In genomic region chr1:77513411-77513941, GRCm38 (mm10) we compare ENCODE assay signal across 8 mouse cellular contexts. TPM values are rescaled to one million over a fixed set of nuclear protein-coding genes. Genes with fewer than 3 reads are reported as not detected.
A peak's percentile ranks its signal among the peaks of the same experiment; 100 is the strongest.
DNase-seq lines count a peak whose midpoint lies in the region; ATAC-seq lines count a peak whose summit lies in the region.

No protein-coding gene starts in this region.

- H3K9ac ChIP-seq in embryonic facial prominence, embryonic 14.5 days (ENCODE audit: low read depth, low read length) = peak overlapping the region; percentile 81
- no peak overlapping the region for H3K9ac ChIP-seq in liver, embryonic 12.5 days
- peak overlapping the region; percentile 62 for H3K9ac ChIP-seq in neural tube, embryonic 12.5 days

- DNase-seq in adrenal gland, adult (ENCODE audit: inconsistent age in 2 of 2, low spot score in 1 of 2) = peak; percentile 28 to 83
- DNase-seq in adrenal gland, postnatal 4 days (ENCODE audit: low spot score in 2 of 2) = no peak
- DNase-seq in embryonic facial prominence, embryonic 14.5 days (ENCODE audit: low spot score) = peak; percentile 87
- peak; percentile 64 to 77 for DNase-seq in heart, postnatal 10 days
- DNase-seq in kidney, postnatal 36 days = peak; percentile 66 to 76
- DNase-seq in T-cell, adult 2 months (ENCODE audit: low spot score) = no peak

- H3K27me3 ChIP-seq in embryonic facial prominence, embryonic 14.5 days (replicated peaks; ENCODE audit: control insufficient read depth, insufficient read depth, low read length) = no peaks in the 10 kb centered on the region
- peaks cover 70% of the 10 kb centered on the region for H3K27me3 ChIP-seq in liver, embryonic 12.5 days (replicated peaks)
- H3K27me3 ChIP-seq in neural tube, embryonic 12.5 days (replicated peaks) = no peaks in the 10 kb centered on the region

- H3K27ac ChIP-seq in embryonic facial prominence, embryonic 14.5 days (replicated peaks; ENCODE audit: low read depth, low read length) = peak overlapping the region; percentile 89
- no peak overlapping the region for H3K27ac ChIP-seq in liver, embryonic 12.5 days
- H3K27ac ChIP-seq in neural tube, embryonic 12.5 days = peak overlapping the region; percentile 66; the same call in 1 of the 2 replicates

- ATAC-seq in embryonic facial prominence, embryonic 14.5 days (ENCODE audit: low read depth) = no peak
- ATAC-seq in liver, embryonic 12.5 days = no peak
- peak; percentile 27; the same call in 1 of the 2 replicates for ATAC-seq in neural tube, embryonic 12.5 days (ENCODE audit: low FRiP score, low read depth)

- no peaks in the 10 kb centered on the region for H3K9me3 ChIP-seq in embryonic facial prominence, embryonic 14.5 days (ENCODE audit: control insufficient read depth, low read length)
- no peaks in the 10 kb centered on the region for H3K9me3 ChIP-seq in liver, embryonic 12.5 days (replicated peaks)
- H3K9me3 ChIP-seq in neural tube, embryonic 12.5 days = no peaks in the 10 kb centered on the region

- peak overlapping the region; percentile 91 for H3K4me2 ChIP-seq in embryonic facial prominence, embryonic 14.5 days (ENCODE audit: low read depth, low read length)
- peak overlapping the region; percentile 79 for H3K4me2 ChIP-seq in liver, embryonic 12.5 days
- peak overlapping the region; percentile 92 for H3K4me2 ChIP-seq in neural tube, embryonic 12.5 days (replicated peaks)

- peaks cover 10% of the 10 kb centered on the region; the same call in 1 of the 2 replicates for H3K36me3 ChIP-seq in embryonic facial prominence, embryonic 14.5 days (ENCODE audit: control insufficient read depth, insufficient read depth, low read length)
- no peaks in the 10 kb centered on the region for H3K36me3 ChIP-seq in liver, embryonic 12.5 days
- H3K36me3 ChIP-seq in neural tube, embryonic 12.5 days = no peaks in the 10 kb centered on the region

- WGBS in embryonic facial prominence, embryonic 14.5 days = under 1% methylated on average over 27 of the region's 27 CpGs
- 5% methylated on average over 24 of the region's 27 CpGs for WGBS in liver, embryonic 12.5 days (ENCODE audit: insufficient replicate concordance)
- WGBS in neural tube, embryonic 12.5 days = 1% methylated on average over 25 of the region's 27 CpGs

- H3K4me1 ChIP-seq in embryonic facial prominence, embryonic 14.5 days (ENCODE audit: control insufficient read depth, insufficient read depth, low read length) = peaks cover 22% of the 10 kb centered on the region
- H3K4me1 ChIP-seq in liver, embryonic 12.5 days = peaks cover 26% of the 10 kb centered on the region; the same call in 1 of the 2 replicates
- H3K4me1 ChIP-seq in neural tube, embryonic 12.5 days = peaks cover 37% of the 10 kb centered on the region

- H3K4me3 ChIP-seq in embryonic facial prominence, embryonic 14.5 days (ENCODE audit: low read depth, low read length) = peak overlapping the region; percentile 69
- peak overlapping the region; percentile 56 for H3K4me3 ChIP-seq in liver, embryonic 12.5 days
- peak overlapping the region; percentile 60 for H3K4me3 ChIP-seq in neural tube, embryonic 12.5 days

- intact Hi-C loops in heart, postnatal 10 days (cut with DNase I) = loop anchor here (5.0 to 10.0 kb wide), 3 partner anchors 126 to 429 kb away; no protein-coding TSS in a partner anchor

RNA-seq across cellular contexts. Expression of gene Epha4, which starts 1.4 kb away (rescaled TPM):
- 10 to 100 TPM in 1 of 2 experiments, 1 to 10 TPM in 1; 4.5 to 10.1 TPM for total RNA-seq in adrenal gland, postnatal 4 days (2021)
- 23.2 and 36.2 TPM in 2 replicates for polyA plus RNA-seq in embryonic facial prominence, embryonic 14.5 days (2014; fragmentation: Nextera tagmentation; extraction: Ambion mirVana)
- total RNA-seq in heart, postnatal 10 days (2021) = 10 to 100 TPM; 19.3 to 24.0 TPM
- 1.6 and 1.7 TPM in 2 replicates for polyA plus RNA-seq in liver, embryonic 12.5 days (2016; fragmentation: Nextera tagmentation; extraction: Ambion mirVana)
- polyA plus RNA-seq in neural tube, embryonic 12.5 days (2016; fragmentation: Nextera tagmentation; extraction: Ambion mirVana) = 27.9 and 31.6 TPM in 2 replicates

Comparison
In these comparisons a context has a peak if more than half of its experiments do, and no peak if none do; other contexts are left out.
1. DNase-seq: peak in adrenal gland, adult (2 of 2), embryonic facial prominence, embryonic 14.5 days (single experiment), heart, postnatal 10 days (2 of 2) and kidney, postnatal 36 days (2 of 2); none in adrenal gland, postnatal 4 days (0 of 2) and T-cell, adult 2 months (single experiment).
2. Peak in every context shown above with its lines, with median percentiles within 50 percentile points of each other: H3K4me2 ChIP-seq and H3K4me3 ChIP-seq.